Mouse (Mus musculus) cerebellum, adult 2 months (tissue): ENCODE results near the gene Castor2.

ENCODE experiments used
- CTCF ChIP-seq: fragments of 200-500 bp; IDR thresholded peaks from 2 replicates; pipeline ENCODE4 v1.5.1; 2011; ENCODE audit warnings: low read depth, mild to moderate bottlenecking, control low read depth, low read length, moderate library complexity, borderline replicate concordance; ENCODE audit not compliant: insufficient read depth
- POLR2A ChIP-seq: fragments of 200-500 bp; IDR thresholded peaks from 2 replicates; pipeline ENCODE4 v1.6.1; 2011; ENCODE audit warnings: low read length, control low read depth, borderline replicate concordance; ENCODE audit not compliant: insufficient read depth

GRCm38 (mm10) chr5:134120135-134120534 is 20.6 kb downstream of the Castor2 start:
- TF ChIP-seq POLR2A (no peak), CTCF (no peak)
